Mouse (Mus musculus): ENCODE data around the gene Tex101. TPM values are rescaled to one million over a fixed set of nuclear protein-coding genes. Genes with fewer than 3 reads are reported as not detected.
"Not testable (repeated sequence)": the region's sequence is repeated elsewhere in the genome, so short reads cannot be mapped to it uniquely, and the experiment has no call there.

The Tex101 gene
- not detected in 2 replicates for polyA plus RNA-seq (2014; fragmentation: Nextera tagmentation; extraction: Ambion mirVana)

- H3K4me3 ChIP-seq (ENCODE audit: low read depth, low read length), result no peak within 1 kb of the TSS
- no peaks in the 10 kb centered on the region for H3K36me3 ChIP-seq (ENCODE audit: control insufficient read depth, insufficient read depth, low read length)
- no peak within 1 kb of the TSS for H3K27ac ChIP-seq (ENCODE audit: low read length)
- H3K4me2 ChIP-seq (replicated peaks; ENCODE audit: low read depth, low read length), result no peak within 1 kb of the TSS
- H3K27me3 ChIP-seq (ENCODE audit: control insufficient read depth, insufficient read depth, low read length), result no peaks in the 10 kb centered on the region
- H3K9ac ChIP-seq (replicated peaks; ENCODE audit: low read depth, low read length), result no peak within 1 kb of the TSS
- WGBS, result 91% methylated on average over 9 of the region's 9 CpGs
- H3K4me1 ChIP-seq (ENCODE audit: control insufficient read depth, insufficient read depth, low read length), result no peaks in the 10 kb centered on the region
- ATAC-seq (ENCODE audit: insufficient number of reproducible peaks, insufficient read depth, low FRiP score, low read depth), result no peak
- H3K9me3 ChIP-seq (ENCODE audit: control insufficient read depth, low read depth, low read length), result no peaks in the 10 kb centered on the region
Observed at GRCm38 (mm10) chr7:24676575-24676974, at the start of gene Tex101. Gene Tex101, minus strand, starts transcription at chr7:24676675.

GRCm38 (mm10) chr7:24715039-24715438 lies 38.6 kb upstream of the Tex101 start:
- no peak overlapping the region for H3K27ac ChIP-seq (ENCODE audit: low read length)
- no peak for ATAC-seq (ENCODE audit: insufficient number of reproducible peaks, insufficient read depth, low FRiP score, low read depth)
- WGBS, result 62% methylated on average over 6 of the region's 6 CpGs
- no peak overlapping the region for H3K4me2 ChIP-seq (replicated peaks; ENCODE audit: low read depth, low read length)
- H3K9me3 ChIP-seq (ENCODE audit: control insufficient read depth, low read depth, low read length), result no peaks in the 10 kb centered on the region
- no peaks in the 10 kb centered on the region for H3K27me3 ChIP-seq (ENCODE audit: control insufficient read depth, insufficient read depth, low read length)
- H3K36me3 ChIP-seq (ENCODE audit: control insufficient read depth, insufficient read depth, low read length), result no peaks in the 10 kb centered on the region
- H3K4me1 ChIP-seq (ENCODE audit: control insufficient read depth, insufficient read depth, low read length), result no peaks in the 10 kb centered on the region
- no peak overlapping the region for H3K4me3 ChIP-seq (ENCODE audit: low read depth, low read length)
- H3K9ac ChIP-seq (replicated peaks; ENCODE audit: low read depth, low read length), result no peak overlapping the region

- WGBS, result 92% methylated on average over 14 of the region's 14 CpGs
Observed at GRCm38 (mm10) chr7:24708832-24709292, 32.4 kb upstream of the Tex101 start, which contains the start of gene BC049730. Gene BC049730, plus strand, starts transcription at chr7:24709242.

GRCm38 (mm10) chr7:24702841-24703240 lies 26.4 kb upstream of the Tex101 start:
- ATAC-seq (ENCODE audit: insufficient number of reproducible peaks, insufficient read depth, low FRiP score, low read depth); H3K27ac ChIP-seq (ENCODE audit: low read length); H3K4me3 ChIP-seq (ENCODE audit: low read depth, low read length); H3K4me1 ChIP-seq (ENCODE audit: control insufficient read depth, insufficient read depth, low read length); H3K27me3 ChIP-seq (ENCODE audit: control insufficient read depth, insufficient read depth, low read length); H3K9me3 ChIP-seq (ENCODE audit: control insufficient read depth, low read depth, low read length); H3K36me3 ChIP-seq (ENCODE audit: control insufficient read depth, insufficient read depth, low read length); H3K4me2 ChIP-seq (replicated peaks; ENCODE audit: low read depth, low read length); H3K9ac ChIP-seq (replicated peaks; ENCODE audit: low read depth, low read length): not testable (repeated sequence)
- WGBS, result 70% methylated on average over 9 of the region's 9 CpGs

More at GRCm38 (mm10) chr7:24708832-24709292, 32.4 kb upstream of the Tex101 start, which contains the start of gene BC049730:
- H3K9me3 ChIP-seq (ENCODE audit: control insufficient read depth, low read depth, low read length), result no peaks in the 10 kb centered on the region
- H3K27me3 ChIP-seq (ENCODE audit: control insufficient read depth, insufficient read depth, low read length), result no peaks in the 10 kb centered on the region
- no peak within 1 kb of the TSS for H3K9ac ChIP-seq (replicated peaks; ENCODE audit: low read depth, low read length)
- no peaks in the 10 kb centered on the region for H3K4me1 ChIP-seq (ENCODE audit: control insufficient read depth, insufficient read depth, low read length)
- H3K36me3 ChIP-seq (ENCODE audit: control insufficient read depth, insufficient read depth, low read length), result no peaks in the 10 kb centered on the region
- no peak within 1 kb of the TSS for H3K4me3 ChIP-seq (ENCODE audit: low read depth, low read length)
- H3K4me2 ChIP-seq (replicated peaks; ENCODE audit: low read depth, low read length), result no peak within 1 kb of the TSS
- ATAC-seq (ENCODE audit: insufficient number of reproducible peaks, insufficient read depth, low FRiP score, low read depth), result no peak
- H3K27ac ChIP-seq (ENCODE audit: low read length), result no peak within 1 kb of the TSS

GRCm38 (mm10) chr7:24697891-24698290 lies 21.4 kb upstream of the Tex101 start:
- not testable (repeated sequence) for H3K4me2 ChIP-seq (replicated peaks; ENCODE audit: low read depth, low read length); H3K27me3 ChIP-seq (ENCODE audit: control insufficient read depth, insufficient read depth, low read length); H3K27ac ChIP-seq (ENCODE audit: low read length); H3K9ac ChIP-seq (replicated peaks; ENCODE audit: low read depth, low read length); H3K4me3 ChIP-seq (ENCODE audit: low read depth, low read length); H3K9me3 ChIP-seq (ENCODE audit: control insufficient read depth, low read depth, low read length); ATAC-seq (ENCODE audit: insufficient number of reproducible peaks, insufficient read depth, low FRiP score, low read depth); H3K4me1 ChIP-seq (ENCODE audit: control insufficient read depth, insufficient read depth, low read length); H3K36me3 ChIP-seq (ENCODE audit: control insufficient read depth, insufficient read depth, low read length)
- 94% methylated on average over 4 of the region's 4 CpGs for WGBS

- 81% methylated on average over 3 of the region's 3 CpGs for WGBS
- not testable (repeated sequence) for H3K9ac ChIP-seq (replicated peaks; ENCODE audit: low read depth, low read length); ATAC-seq (ENCODE audit: insufficient number of reproducible peaks, insufficient read depth, low FRiP score, low read depth)
Observed at GRCm38 (mm10) chr7:24692693-24693092, 16.2 kb upstream of the Tex101 start.

GRCm38 (mm10) chr7:24687519-24687918 lies 11.0 kb upstream of the Tex101 start:
- H3K4me1 ChIP-seq (ENCODE audit: control insufficient read depth, insufficient read depth, low read length); H3K9me3 ChIP-seq (ENCODE audit: control insufficient read depth, low read depth, low read length); H3K27me3 ChIP-seq (ENCODE audit: control insufficient read depth, insufficient read depth, low read length); H3K36me3 ChIP-seq (ENCODE audit: control insufficient read depth, insufficient read depth, low read length); H3K4me3 ChIP-seq (ENCODE audit: low read depth, low read length); ATAC-seq (ENCODE audit: insufficient number of reproducible peaks, insufficient read depth, low FRiP score, low read depth); H3K9ac ChIP-seq (replicated peaks; ENCODE audit: low read depth, low read length); H3K4me2 ChIP-seq (replicated peaks; ENCODE audit: low read depth, low read length); H3K27ac ChIP-seq (ENCODE audit: low read length): not testable (repeated sequence)
- 92% methylated on average over 10 of the region's 10 CpGs for WGBS

More at GRCm38 (mm10) chr7:24692693-24693092, 16.2 kb upstream of the Tex101 start:
- not testable (repeated sequence) for H3K36me3 ChIP-seq (ENCODE audit: control insufficient read depth, insufficient read depth, low read length); H3K9me3 ChIP-seq (ENCODE audit: control insufficient read depth, low read depth, low read length); H3K4me3 ChIP-seq (ENCODE audit: low read depth, low read length); H3K27ac ChIP-seq (ENCODE audit: low read length); H3K4me1 ChIP-seq (ENCODE audit: control insufficient read depth, insufficient read depth, low read length); H3K4me2 ChIP-seq (replicated peaks; ENCODE audit: low read depth, low read length); H3K27me3 ChIP-seq (ENCODE audit: control insufficient read depth, insufficient read depth, low read length)

GRCm38 (mm10) chr7:24684121-24684520 lies 7.6 kb upstream of the Tex101 start:
- not testable (repeated sequence) for ATAC-seq (ENCODE audit: insufficient number of reproducible peaks, insufficient read depth, low FRiP score, low read depth)

GRCm38 (mm10) chr7:24671944-24672439 lies 4.5 kb downstream of the Tex101 start:
- no peak overlapping the region for H3K9ac ChIP-seq (replicated peaks; ENCODE audit: low read depth, low read length)
- H3K4me1 ChIP-seq (ENCODE audit: control insufficient read depth, insufficient read depth, low read length), result no peaks in the 10 kb centered on the region
- H3K4me3 ChIP-seq (ENCODE audit: low read depth, low read length), result no peak overlapping the region
- ATAC-seq (ENCODE audit: insufficient number of reproducible peaks, insufficient read depth, low FRiP score, low read depth), result no peak
- no peaks in the 10 kb centered on the region for H3K27me3 ChIP-seq (ENCODE audit: control insufficient read depth, insufficient read depth, low read length)
- H3K9me3 ChIP-seq (ENCODE audit: control insufficient read depth, low read depth, low read length), result no peaks in the 10 kb centered on the region
- no peaks in the 10 kb centered on the region for H3K36me3 ChIP-seq (ENCODE audit: control insufficient read depth, insufficient read depth, low read length)
- no peak overlapping the region for H3K27ac ChIP-seq (ENCODE audit: low read length)
- no peak overlapping the region for H3K4me2 ChIP-seq (replicated peaks; ENCODE audit: low read depth, low read length)
- 90% methylated on average over 23 of the region's 23 CpGs for WGBS

More at GRCm38 (mm10) chr7:24684121-24684520, 7.6 kb upstream of the Tex101 start:
- H3K4me1 ChIP-seq (ENCODE audit: control insufficient read depth, insufficient read depth, low read length); H3K36me3 ChIP-seq (ENCODE audit: control insufficient read depth, insufficient read depth, low read length); H3K27ac ChIP-seq (ENCODE audit: low read length); H3K9me3 ChIP-seq (ENCODE audit: control insufficient read depth, low read depth, low read length); H3K27me3 ChIP-seq (ENCODE audit: control insufficient read depth, insufficient read depth, low read length); H3K4me3 ChIP-seq (ENCODE audit: low read depth, low read length); H3K4me2 ChIP-seq (replicated peaks; ENCODE audit: low read depth, low read length); H3K9ac ChIP-seq (replicated peaks; ENCODE audit: low read depth, low read length): not testable (repeated sequence)
- WGBS, result 78% methylated on average over 7 of the region's 7 CpGs

Measured in stomach, embryonic 14.5 days (tissue).